Mouse (Mus musculus) hindbrain, embryonic 11.5 days (tissue): ENCODE measurements around the gene Vmn1r124. TPM values are rescaled to one million over a fixed set of nuclear protein-coding genes. Genes with fewer than 3 reads are reported as not detected.
"Not testable (repeated sequence)": the region's sequence is repeated elsewhere in the genome, so short reads cannot be mapped to it uniquely, and the experiment has no call there.

ENCODE experiments used
- ATAC-seq: fragments of 200-750 bp; cut with Nextera tagmentation; 2 replicates; pipeline ENCODE4 v1.8.0; 2017; ENCODE audit warnings: mild to moderate bottlenecking, moderate TSS enrichment, moderate library complexity; ENCODE audit not compliant: low FRiP score
- DNase-seq: peaks from one replicate; pipeline ENCODE4 v3.0.0-alpha.2; 2015; ENCODE audit warnings: low spot score
- H3K27ac ChIP-seq: fragments of 300-500 bp; sonication (generic); 2 replicates; pipeline ENCODE4 v1.5.1; 2014; ENCODE audit warnings: mild to moderate bottlenecking, low read depth, low read length
- H3K27me3 ChIP-seq: fragments of 300-500 bp; sonication (generic); 2 replicates; pipeline ENCODE4 v1.6.1; 2014; ENCODE audit warnings: mild to moderate bottlenecking, low read length, moderate library complexity, mixed read lengths; ENCODE audit not compliant: control insufficient read depth, insufficient read depth
- H3K36me3 ChIP-seq: fragments of 300-500 bp; sonication (generic); 2 replicates; pipeline ENCODE4 v1.6.1; 2014; ENCODE audit warnings: mild to moderate bottlenecking, low read length, moderate library complexity, mixed read lengths; ENCODE audit not compliant: control insufficient read depth, insufficient read depth
- H3K4me1 ChIP-seq: fragments of 300-500 bp; sonication (generic); replicated peaks from 2 replicates; pipeline ENCODE4 v1.6.1; 2014; ENCODE audit warnings: low read length, mixed read lengths; ENCODE audit not compliant: control insufficient read depth, insufficient read depth
- H3K4me2 ChIP-seq: fragments of 300-500 bp; sonication (generic); replicated peaks from 2 replicates; pipeline ENCODE4 v1.6.1; 2014; ENCODE audit warnings: mild to moderate bottlenecking, low read depth, low read length
- H3K4me3 ChIP-seq: fragments of 300-500 bp; sonication (generic); 2 replicates; pipeline ENCODE4 v1.5.1; 2014; ENCODE audit warnings: low read depth, low read length
- H3K9ac ChIP-seq: fragments of 300-500 bp; sonication (generic); 2 replicates; pipeline ENCODE4 v1.6.1; 2014; ENCODE audit warnings: low read depth, low read length
- H3K9me3 ChIP-seq: fragments of 300-500 bp; sonication (generic); 2 replicates; pipeline ENCODE4 v1.6.1; 2016; ENCODE audit warnings: low read length; ENCODE audit not compliant: control insufficient read depth
- WGBS: fragments of 180-500 bp; shearing (Covaris S2); extraction: QIAGEN DNeasy Blood & Tissue Kit; methylation state at CpG from one replicate; pipeline ENCODE4 v1.1.7; 2014; 5-methylcytosine and 5-hydroxymethylcytosine counted together
- polyA plus RNA-seq: library from polyadenylated mRNA; unstranded; fragments of >200 nt; fragmentation: Nextera tagmentation; extraction: Ambion mirVana; gene quantifications from 2 replicates; pipeline ENCODE4 v1.2.1, GENCODE M21; 2014

Gene Vmn1r124
- polyA plus RNA-seq: not detected in 2 replicates

DNA sequence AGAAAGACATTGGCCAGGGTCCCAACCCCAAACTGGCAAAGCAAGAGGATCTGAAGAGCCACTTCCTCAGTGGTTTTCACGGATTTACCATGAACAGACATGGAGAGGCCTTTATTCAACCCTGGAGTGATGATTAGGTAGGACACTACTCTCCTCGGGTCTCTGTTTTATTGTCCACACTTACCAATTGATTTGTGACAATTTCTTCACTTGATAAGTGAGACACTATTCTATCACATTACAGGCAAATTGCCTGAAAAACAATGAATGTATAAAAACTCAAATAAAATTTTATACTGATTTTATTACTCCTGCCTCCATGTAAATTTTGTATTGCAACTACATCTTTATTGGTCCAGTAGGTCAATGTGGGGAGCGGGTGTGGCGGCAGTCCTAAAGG, at the start of gene Vmn1r124:
Gene Vmn1r124 (minus strand): TSS at position 101 of the 400 bp plus-strand sequence.
- not testable (repeated sequence) for H3K9ac ChIP-seq, H3K9me3 ChIP-seq, H3K4me1 ChIP-seq, H3K27me3 ChIP-seq, ATAC-seq, H3K4me2 ChIP-seq, H3K27ac ChIP-seq, H3K36me3 ChIP-seq, DNase-seq, H3K4me3 ChIP-seq
- 73% methylated on average over 4 of the region's 4 CpGs for WGBS

GRCm38 (mm10) chr7:21301367-21301766, 41.0 kb upstream of the Vmn1r124 start, which contains the start of gene Vmn1r126:
TSS of gene Vmn1r126 (minus strand) at chr7:21301467.
- H3K27me3 ChIP-seq, H3K9ac ChIP-seq, H3K4me3 ChIP-seq, H3K36me3 ChIP-seq, H3K4me2 ChIP-seq, H3K4me1 ChIP-seq, DNase-seq, H3K9me3 ChIP-seq, ATAC-seq, H3K27ac ChIP-seq: not testable (repeated sequence)
- no CpG with 5 or more reads among the region's 5 CpGs for WGBS

DNA sequence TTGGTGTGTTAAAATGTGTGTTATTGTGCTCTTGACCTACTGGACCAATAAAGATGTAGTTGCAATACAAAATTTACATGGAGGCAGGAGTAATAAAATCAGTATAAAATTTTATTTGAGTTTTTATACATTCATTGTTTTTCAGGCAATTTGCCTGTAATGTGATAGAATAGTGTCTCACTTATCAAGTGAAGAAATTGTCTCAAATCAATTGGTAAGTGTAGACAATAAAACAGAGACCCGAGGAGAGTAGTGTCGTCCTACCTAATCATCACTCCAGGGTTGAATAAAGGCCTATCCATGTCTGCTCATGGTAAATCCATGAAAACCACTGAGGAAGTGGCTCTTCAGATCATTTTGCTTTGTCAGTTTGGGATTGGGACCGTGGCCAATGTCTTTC, 11.5 kb upstream of the Vmn1r124 start, which contains the start of gene Vmn1r125:
Gene Vmn1r125 (plus strand): TSS at position 301 of the 400 bp plus-strand sequence.
- WGBS: 75% methylated on average over 3 of the region's 3 CpGs
- not testable (repeated sequence) for H3K9ac ChIP-seq, H3K27ac ChIP-seq, H3K9me3 ChIP-seq, ATAC-seq, H3K4me3 ChIP-seq, DNase-seq, H3K4me1 ChIP-seq, H3K36me3 ChIP-seq, H3K4me2 ChIP-seq, H3K27me3 ChIP-seq

Other genes starting within 250 kb of the Vmn1r124 start
- gene Vmn1r119, start 248.2 kb downstream of the Vmn1r124 start, polyA plus RNA-seq: not detected in 2 replicates
- not detected in 2 replicates for gene Vmn1r120, start 206.8 kb downstream of the Vmn1r124 start, polyA plus RNA-seq
- gene Vmn1r121, start 162.1 kb downstream of the Vmn1r124 start, polyA plus RNA-seq: not detected in 2 replicates
- not detected in 2 replicates for gene Vmn1r122, start 126.5 kb downstream of the Vmn1r124 start, polyA plus RNA-seq
- not detected in 2 replicates for gene Vmn1r123, start 98.4 kb downstream of the Vmn1r124 start, polyA plus RNA-seq
- not detected in 2 replicates for gene Gm5157, start 70.2 kb downstream of the Vmn1r124 start, polyA plus RNA-seq
- gene Vmn1r125, start 11.6 kb upstream of the Vmn1r124 start, polyA plus RNA-seq: not detected in 2 replicates
- not detected in 2 replicates for gene Vmn1r126, start 40.9 kb upstream of the Vmn1r124 start, polyA plus RNA-seq
- not detected in 2 replicates for gene Vmn1r127, start 59.2 kb upstream of the Vmn1r124 start, polyA plus RNA-seq
- gene Vmn1r128, start 88.8 kb upstream of the Vmn1r124 start, polyA plus RNA-seq: not detected in 2 replicates
- gene Vmn1r129, start 100.7 kb upstream of the Vmn1r124 start, polyA plus RNA-seq: not detected in 2 replicates
- not detected in 2 replicates for gene Gm6882, start 172.1 kb upstream of the Vmn1r124 start, polyA plus RNA-seq